Mouse (Mus musculus) layer of hippocampus, adult 8-10 months (tissue): ENCODE data around the gene Adsl. TPM values are rescaled to one million over a fixed set of nuclear protein-coding genes. Genes with fewer than 3 reads are reported as not detected.
A peak's percentile ranks its signal among the peaks of the same experiment; 100 is the strongest.
"Not testable (repeated sequence)": the region's sequence is repeated elsewhere in the genome, so short reads cannot be mapped to it uniquely, and the experiment has no call there.

Experiments used
- DNase-seq, 2 experiments: peaks; one replicate each; pipeline ENCODE4 v3.0.0; 2022; ENCODE audit warnings: low spot score in 2 of 2
- total RNA-seq, 4 experiments: library from RNA; stranded (reverse); gene quantifications; 2 replicates each; pipeline ENCODE4 v1.2.4; 2022

Adsl gene
- total RNA-seq: 10 to 100 TPM; 24.8 to 31.2 (median 28.4) TPM

DNA sequence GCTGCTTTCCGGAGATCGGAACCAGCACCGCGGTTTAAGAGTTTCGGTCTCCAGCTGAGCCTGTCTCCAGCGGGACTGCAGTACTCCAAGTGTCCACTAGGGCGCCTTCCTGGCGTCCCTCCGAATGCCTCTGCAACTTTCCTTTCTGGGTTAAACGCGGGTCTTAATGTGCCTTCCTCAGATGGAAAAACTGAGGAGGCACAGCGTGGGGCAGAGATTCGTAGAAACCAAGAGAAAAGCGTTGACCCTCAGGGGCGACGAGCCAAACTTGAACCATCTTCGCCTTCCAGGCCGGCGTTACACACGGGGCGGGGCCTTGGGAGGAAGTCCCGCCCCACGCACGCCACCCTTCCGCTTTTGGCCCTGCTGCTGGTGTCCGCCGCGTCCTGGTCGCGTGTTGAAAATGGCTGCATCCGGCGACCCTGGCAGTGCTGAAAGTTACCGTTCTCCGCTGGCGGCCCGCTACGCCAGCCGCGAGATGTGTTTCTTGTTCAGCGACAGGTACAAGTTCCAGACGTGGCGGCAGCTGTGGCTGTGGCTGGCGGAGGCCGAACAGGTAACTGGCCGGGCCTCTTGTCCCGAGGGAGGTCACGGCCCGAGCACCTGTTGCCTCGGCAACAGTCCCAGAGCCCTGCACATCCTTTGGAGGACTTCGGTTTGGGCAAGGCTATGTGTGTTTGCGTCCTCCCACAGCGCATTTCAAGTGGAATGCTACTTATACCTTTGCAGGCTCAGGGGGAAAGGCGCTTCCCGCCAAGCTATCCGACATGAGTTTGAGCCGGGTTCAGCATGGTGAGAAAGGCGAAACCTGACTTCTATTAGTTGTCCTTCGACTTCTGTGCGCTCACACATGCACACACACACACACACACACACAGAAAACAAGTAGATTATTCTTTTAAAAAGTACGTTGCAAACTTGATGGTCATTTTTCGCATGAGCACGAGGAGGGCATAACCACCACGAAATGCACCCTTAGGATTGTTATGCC is at the start of gene Adsl:
Adsl (plus strand) TSS at position 346 of the 991 bp plus-strand sequence.
- DNase-seq: peak; percentile 65 to 85

DNA sequence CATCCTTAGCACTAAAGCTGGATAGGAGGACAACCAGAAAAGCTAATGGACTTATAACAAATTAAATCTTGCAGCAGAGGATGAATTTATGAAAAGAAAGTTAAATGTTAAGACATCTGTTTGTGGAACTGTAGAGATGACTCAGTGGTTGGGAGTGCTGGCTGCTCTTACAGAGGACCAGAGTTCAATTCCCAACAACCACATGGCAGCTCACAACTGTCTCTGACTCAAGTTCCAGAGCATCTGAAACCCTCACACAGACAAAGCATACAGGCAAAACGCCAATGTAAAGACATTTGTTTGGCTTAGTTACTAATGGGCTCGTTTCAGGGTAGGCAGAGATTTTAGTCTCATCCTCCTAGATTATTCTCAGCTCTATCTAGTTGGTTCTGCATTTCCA is 48.5 kb upstream of the Adsl start:
- no peak for DNase-seq

DNA sequence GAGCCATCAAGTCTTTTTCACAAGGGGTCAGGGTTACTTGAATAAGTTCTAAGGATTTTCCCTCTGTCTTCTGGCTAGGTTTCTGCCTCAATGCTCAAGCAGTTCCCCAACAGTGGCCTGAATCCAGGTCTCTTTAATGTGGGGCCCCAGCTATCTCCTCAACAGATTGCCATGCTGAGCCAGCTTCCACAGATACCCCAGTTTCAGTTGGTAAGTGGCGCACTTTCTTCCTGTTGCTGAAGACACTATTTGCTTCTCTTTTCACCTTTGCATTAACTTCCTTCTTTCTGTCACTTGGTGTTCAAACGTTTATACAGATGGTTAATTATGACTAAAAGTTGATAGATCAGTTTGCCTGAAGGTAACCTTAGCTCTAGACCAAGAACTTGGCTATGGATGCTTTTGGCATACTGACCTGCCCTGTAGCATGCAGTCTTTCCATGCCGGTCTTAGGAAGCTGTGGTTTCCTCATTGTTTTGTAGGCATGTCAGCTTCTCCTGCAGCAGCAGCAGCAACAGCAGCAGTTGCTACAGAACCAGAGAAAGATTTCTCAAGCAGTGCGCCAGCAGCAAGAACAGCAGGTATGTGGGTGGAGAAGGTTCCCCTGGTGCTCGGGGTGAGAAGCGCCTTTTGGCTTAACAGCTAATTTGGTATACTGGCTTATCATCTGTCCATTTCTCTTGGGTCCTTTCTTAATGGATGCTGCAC is 46.3 kb upstream of the Adsl start:
- DNase-seq: peak in 1 of 2 experiments; percentile 13

DNA sequence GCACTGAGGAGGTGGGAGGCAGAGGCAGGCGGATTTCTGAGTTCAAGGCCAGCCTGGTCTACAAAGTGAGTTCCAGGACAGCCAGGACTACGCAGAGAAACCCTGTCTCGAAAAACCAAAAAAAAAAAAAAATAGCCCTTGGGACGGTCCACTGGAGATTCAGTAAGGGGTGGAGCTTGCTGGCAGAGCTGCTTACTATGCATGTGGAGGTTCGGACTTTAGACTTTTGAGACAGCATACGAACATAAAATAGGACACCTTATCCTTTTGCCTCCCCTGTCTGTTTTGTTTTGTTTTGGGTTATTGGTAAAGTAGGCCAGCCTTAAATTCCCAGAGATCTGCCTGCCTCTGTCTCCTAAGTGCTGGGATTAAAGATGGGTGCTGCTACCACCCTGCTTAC is 43.5 kb upstream of the Adsl start:
- not testable (repeated sequence) for DNase-seq

DNA sequence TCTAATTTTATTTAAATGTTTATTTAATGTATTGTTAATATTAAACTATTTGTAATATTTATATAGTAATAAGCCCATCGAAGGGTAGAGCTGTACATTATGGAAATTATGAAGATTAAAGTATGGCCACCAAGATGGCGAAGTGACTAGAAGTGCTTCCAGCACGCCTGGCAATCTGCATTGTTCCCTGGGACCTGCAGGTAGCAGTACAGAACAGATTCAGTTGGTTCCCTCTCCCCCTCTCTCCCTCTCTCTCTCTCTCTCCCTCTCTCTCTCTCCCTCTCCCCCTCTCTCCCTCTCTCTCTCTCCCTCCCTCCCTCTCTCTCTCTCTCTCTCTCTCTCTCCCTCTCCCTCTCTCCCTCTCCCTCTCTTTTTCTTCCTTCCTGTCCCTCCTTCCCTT is 38.1 kb upstream of the Adsl start:
- no peak for DNase-seq

DNA sequence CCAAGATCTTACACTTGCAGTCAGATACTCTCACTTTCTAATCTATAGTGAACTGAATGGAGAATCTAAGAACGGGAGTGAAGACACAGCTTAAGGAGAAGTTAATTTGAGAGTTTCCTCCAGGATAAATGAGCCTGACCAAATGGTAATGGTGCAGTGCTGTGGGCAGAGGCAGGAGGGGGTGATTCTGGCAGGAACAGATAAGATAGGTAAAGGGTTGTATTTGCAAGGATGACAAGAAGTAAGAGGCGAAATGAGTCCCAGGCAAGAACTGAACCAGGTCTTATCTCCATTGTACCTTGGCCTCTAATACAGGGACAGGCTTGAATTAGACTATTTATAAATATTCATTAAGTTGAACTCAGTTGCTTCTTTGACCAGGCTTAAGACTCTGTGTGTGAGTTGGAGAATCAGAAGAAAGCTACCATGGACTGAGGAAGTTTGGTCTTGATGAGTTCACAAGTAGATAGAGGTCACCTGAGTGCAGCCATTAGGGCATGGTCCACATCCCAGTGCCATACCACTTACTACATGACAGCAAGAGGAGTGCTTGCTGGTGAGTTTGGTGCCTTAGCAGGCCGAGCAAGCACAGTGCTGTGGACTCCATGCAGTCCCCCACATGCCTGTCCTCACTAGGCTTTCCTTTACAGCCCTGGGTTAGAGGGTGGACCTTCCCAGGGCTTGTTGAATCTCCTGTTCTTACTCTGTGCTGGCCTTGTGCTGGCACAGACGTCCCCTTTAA is 37.3 kb upstream of the Adsl start:
- DNase-seq: no peak

DNA sequence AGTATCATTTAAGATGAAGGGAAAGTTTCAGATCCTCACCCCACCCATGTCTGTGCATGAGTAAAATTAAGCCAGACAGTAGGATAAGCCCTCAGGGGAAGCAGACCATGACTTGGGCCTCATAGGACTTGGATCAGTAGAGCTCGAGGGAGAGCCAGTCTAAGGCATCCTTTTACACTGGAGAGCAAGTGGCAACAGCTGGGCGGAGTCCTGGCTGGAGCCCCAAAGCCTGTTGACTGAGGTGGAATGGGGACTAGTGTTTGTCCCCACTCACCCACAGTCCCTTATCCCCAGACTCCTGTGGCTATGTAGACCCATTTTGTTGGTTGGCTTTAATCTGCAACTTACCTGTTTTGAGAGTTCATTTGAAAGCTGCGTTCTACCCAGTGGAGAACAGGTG is 36.1 kb upstream of the Adsl start:
- no peak for DNase-seq

DNA sequence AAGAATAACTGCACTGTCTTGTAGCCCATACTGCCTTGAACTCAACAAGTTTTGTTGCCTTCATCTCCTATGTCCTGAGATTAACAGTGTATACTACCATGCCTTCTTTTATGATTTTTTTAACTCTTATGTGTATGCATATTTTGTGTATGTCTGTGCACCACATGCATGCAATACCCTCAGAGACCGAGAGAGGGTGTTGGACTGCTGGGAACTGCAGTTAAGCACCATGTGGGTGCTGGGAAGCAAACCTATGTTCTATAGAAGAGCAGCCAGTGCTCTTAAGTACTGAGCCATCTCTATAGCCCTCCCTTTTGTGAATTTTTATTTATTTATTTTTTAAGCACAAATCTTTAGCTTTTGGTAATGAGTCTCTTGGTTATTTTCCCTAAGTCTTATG is 34.5 kb upstream of the Adsl start:
- no peak for DNase-seq

DNA sequence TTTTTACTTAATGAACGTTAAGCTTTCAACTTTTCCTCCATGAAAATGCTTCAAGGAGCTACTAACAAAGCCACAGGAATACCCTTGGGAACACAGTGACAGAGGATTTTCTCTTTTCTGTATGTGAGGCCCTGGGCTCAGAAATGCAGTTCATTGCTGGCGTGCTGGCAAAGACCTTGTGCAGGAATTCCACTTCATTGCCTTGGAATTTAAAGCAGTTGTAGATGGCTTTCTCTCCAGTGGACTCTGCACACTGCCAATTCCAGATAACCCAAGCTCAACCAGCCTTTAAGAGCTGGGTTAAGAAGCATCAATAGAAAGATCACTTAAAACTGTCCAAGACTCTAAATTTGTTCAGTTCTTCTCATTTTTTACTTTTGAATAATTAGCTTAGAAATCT is 32.4 kb upstream of the Adsl start:
- no peak for DNase-seq

DNA sequence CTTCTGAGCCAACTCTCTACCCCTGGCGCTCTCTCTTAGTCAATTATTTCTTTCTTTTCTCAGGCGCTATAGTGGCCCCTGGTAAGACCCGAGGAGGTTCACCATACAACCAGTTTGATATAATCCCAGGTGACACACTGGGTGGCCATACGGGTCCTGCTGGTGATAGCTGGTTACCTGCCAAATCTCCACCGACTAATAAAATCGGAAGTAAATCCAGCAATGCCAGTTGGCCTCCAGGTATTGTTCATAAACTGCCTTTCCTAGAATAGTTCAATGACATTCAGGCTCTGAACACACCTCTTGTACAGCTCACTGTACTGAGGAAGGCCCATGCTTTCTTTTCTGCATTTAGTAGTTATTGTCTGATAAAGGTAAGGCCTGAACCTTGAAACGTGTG is 31.7 kb upstream of the Adsl start:
- DNase-seq: no peak

DNA sequence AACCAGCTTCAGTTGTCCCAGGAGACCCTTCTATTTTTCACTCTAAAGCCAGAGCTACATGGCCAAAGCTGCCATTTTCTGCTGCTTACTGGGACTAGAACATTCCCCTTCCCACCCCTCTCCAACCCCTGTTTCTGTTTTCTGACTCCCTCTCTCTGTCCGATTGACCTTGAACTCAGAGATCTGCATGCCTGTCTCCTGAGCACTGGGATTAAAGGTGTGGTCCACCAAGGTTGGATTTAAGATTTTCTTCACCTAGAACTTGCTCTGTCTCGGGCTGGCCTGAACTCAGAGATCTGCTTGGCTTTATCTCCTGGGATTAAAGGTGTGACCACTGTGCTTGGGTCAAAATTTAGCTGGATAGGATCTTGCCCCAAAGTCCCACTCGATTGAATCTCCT is 27.9 kb upstream of the Adsl start:
- DNase-seq: no peak

DNA sequence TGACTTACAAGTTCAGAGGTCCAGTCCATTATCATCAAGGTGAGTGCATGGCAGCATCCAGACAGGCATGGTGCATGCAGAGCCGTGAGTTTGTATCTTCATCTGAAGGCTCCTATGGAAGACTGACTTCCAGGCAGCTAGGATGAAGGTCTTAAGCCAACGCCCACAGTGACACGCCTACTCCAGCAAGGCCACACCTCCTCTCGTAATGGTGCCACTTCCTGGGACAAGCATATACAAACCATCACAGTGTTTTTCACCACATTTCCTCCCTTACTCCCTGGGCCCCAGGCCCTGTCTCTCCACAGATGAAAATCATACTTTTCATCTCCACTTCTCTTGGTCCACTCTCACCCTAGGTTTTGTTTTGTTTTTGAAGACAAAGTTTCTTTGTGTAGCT is 26.5 kb upstream of the Adsl start:
- no peak for DNase-seq

DNA sequence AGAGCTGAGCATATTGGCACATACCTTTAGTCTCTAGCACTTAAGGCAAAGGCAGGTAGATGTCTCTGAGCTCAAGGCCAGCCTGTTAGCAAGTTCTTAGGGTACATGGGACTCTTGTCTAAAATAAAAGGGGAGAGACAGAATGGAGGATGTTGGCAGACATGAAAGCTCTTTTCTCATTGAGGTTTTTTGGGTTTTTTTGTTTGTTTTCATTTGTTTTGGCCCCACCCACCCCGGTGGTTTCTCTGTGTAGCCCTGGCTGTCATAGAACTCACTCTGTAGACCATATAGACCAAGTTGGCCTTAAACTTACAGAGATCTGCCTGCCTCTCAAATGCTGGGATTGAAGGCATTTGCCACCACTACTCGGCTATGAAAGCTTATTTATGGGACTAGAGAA is 24.1 kb upstream of the Adsl start:
- no peak for DNase-seq

DNA sequence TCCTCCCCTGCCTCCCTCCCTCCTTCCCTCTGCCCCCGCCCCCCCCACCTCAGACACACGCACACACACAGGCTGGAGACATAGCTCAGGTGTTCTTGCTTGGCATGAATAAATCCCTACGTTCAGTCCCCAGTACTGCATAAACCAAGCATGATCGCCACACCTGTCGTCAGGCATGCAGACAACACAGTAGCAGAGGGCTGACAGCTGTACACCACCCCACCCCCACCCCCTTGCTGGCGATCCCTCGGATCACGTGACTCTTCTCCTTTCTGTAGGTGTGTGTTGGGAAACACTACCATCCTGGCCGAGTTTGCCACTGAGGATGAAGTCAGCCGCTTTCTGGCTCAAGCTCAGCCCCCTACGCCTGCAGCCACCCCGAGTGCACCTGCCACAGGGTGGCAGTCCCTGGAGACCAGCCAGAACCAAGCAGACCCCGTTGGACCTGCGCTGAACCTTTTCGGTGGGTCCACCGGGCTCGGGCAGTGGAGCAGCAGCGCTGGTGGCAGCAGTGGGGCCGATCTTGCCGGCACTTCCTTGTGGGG is 19.4 kb upstream of the Adsl start:
- DNase-seq: no peak

DNA sequence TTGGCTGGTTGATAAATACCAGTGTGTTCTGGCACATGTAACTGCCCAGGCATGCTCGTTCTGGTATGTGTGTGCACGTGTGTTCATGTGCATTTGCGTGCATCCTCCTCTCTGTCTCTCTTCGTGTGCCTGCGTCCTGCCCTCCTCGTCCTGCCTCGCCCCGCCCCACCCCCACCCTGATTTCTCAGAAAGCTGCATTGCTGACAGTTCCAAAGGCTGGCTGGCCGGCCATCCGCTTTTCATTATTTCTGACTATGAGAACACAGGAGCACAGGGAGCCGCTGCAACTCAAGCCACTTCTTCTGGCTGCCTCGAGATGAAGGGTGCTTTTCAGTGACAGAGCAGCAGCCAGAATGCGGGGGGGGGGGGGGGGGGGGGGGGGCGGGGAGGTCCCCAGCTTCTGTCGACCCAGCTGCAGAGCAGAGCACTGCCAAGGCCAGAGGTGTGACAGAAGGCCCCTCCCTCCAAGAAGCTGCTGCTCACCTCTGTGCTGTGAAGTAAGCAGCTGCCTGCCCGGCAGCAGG is 18.2 kb upstream of the Adsl start:
- DNase-seq: no peak

DNA sequence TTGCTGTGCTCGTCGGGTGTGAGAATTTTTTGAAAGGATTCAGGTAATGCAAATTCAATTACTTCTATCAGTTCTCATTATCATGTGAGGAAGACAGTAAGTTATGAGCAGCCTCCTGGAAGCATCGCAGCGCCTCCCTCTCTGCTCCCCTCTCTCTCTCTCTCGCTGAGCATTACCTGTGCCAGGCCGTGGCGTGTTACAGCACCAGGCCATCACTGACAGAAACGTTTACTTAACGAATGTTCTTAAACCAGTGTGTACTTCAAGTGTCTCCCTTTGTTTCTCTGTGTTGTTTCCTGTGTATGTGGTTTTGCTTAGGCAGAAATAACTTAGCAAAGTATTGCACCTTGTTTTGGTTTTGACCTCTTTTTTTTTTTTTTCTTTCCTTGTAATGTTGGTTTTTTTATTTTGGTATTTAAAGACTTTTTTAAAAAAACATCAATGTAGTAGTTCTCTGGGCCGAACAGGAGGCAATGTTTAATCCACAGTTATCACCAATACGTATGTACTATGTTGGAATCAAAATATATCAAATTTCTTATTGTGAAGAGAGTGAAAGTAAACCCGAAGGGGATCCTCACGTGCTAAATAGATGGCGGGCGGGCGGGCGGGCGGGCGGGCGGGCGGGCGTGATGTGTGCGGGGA is 17.5 kb upstream of the Adsl start:
- not testable (repeated sequence) for DNase-seq

DNA sequence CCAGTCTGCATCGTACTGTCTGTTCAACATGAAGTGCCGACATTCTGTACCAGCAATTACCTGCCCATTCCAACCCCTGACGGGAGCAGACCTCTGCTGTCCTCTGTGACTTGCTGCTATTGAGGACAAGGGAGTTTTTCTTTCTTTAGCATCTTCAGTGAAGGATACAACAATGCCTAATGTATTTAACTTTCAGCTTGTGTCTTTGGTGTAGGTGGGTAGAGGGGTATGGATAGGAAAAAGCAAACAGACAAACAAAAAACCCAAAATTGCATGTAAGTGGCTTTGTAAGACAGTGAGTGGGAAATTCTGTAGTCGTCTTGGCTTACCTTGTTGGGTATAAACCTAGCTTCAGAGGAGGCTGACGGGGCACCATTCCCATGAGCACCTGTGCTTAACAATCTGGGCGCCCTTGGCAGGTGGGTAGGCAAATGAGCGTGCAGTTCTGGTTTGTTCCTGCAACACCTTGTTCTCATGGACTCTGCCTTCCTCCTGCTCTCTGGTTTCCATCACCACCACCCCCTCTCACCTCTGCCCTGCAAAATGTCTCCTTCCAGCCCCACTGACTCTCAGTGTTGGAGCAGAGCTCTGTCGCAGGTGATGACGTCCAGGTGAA is 16.8 kb upstream of the Adsl start:
- no peak for DNase-seq

DNA sequence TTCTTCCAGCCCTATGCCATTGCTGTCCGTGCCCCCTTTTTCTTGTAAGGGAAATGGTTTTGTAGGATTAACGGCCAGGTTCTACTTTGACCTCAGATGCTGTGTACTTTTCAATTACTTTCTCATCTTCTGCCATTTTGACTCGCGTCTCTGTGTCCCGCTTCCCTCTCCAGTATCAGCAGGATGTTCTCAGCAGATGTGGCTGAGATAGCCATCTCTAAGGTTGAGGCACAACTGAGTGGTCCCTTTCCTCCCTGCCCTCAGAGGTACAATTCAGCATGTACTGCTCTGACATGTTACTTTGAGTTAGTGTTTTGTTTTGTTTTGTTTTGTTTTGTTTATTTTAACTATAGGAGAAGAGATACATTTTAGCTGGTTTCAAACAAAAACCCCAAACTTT is 13.4 kb upstream of the Adsl start:
- DNase-seq: no peak

DNA sequence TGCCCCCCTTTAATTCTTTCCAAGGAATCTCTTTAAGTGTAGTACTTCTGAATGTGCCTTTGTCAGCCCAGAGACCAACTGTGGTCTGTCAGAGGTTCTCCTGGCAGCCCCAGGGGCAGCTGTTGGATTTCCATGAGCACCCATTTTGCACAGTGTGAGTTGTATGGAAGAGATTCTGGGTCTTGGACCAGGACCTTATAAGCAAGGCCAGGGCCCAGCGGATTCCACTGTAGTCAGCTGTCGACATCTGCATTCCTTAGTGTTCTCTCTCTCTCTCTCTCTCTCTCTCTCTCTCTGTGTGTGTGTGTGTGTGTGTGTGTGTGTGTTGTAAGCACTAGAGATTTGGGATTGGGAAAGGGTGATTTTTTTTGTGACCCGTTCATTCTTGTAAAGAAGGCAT is 11.6 kb upstream of the Adsl start:
- no peak for DNase-seq

DNA sequence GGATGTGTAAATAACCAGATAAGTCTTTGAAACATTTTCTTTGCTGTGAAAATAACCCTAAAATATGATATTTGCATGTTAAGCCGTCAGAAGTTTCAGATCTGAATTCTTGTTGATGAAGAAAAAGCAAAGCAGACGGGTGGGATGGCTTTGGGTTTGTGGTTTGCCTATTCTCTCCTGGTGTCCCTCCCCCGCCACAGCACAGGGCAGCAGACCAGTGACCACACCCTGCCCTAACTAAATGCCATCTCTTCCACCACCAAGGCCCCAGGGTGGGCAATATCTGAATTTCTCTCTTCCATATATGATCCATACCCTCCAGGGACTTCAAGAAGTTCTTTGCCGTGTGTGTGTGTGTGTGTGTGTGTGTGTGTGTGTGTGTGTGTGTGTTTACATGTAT is 9.7 kb upstream of the Adsl start:
- DNase-seq: no peak
